Mouse (Mus musculus): ENCODE data around the gene Atp8b3. TPM values are rescaled to one million over a fixed set of nuclear protein-coding genes. Genes with fewer than 3 reads are reported as not detected.

Atp8b3 gene
- polyA plus RNA-seq, 1 experiment, result 0.11 TPM

GRCm38 (mm10) chr10:80535711-80536110 lies 3.2 kb downstream of the Atp8b3 start:
- DNase-seq, result no peak
- WGBS, result 28% methylated on average over 13 of the region's 13 CpGs
- no peaks in the 10 kb centered on the region; the same call in 1 of the 2 replicates for H3K4me1 ChIP-seq (ENCODE audit: control insufficient read depth, insufficient read depth, low read length)
- H3K4me3 ChIP-seq (replicated peaks; ENCODE audit: extremely low read depth, low read depth, low read length), result no peak overlapping the region
- TF ChIP-seq CTCF (IDR thresholded peaks at IDR 0.05; ENCODE audit: insufficient read depth, low read length) (no peak), POLR2A (IDR thresholded peaks at IDR 0.05; ENCODE audit: borderline replicate concordance, extremely low read depth, low read depth, low read length) (no peak)

- WGBS, result 9% methylated on average over 14 of the region's 14 CpGs
These were observed 3.9 kb downstream of the Atp8b3 start for GRCm38 (mm10) chr10:80535071-80535470.

GRCm38 (mm10) chr10:80533704-80534103 lies 5.2 kb downstream of the Atp8b3 start:
- no peak for DNase-seq
- Histone ChIP-seq H3K4me3 (replicated peaks; ENCODE audit: extremely low read depth, low read depth, low read length) (no peak overlapping the region), H3K4me1 (ENCODE audit: control insufficient read depth, insufficient read depth, low read length) (no peaks in the 10 kb centered on the region; the same call in 1 of the 2 replicates)
- 15% methylated on average over 7 of the region's 7 CpGs for WGBS
- TF ChIP-seq POLR2A (IDR thresholded peaks at IDR 0.05; ENCODE audit: borderline replicate concordance, extremely low read depth, low read depth, low read length) (no peak), CTCF (IDR thresholded peaks at IDR 0.05; ENCODE audit: insufficient read depth, low read length) (no peak)

More at GRCm38 (mm10) chr10:80535071-80535470, 3.9 kb downstream of the Atp8b3 start:
- Histone ChIP-seq H3K4me3 (replicated peaks; ENCODE audit: extremely low read depth, low read depth, low read length) (no peak overlapping the region), H3K4me1 (ENCODE audit: control insufficient read depth, insufficient read depth, low read length) (no peaks in the 10 kb centered on the region; the same call in 1 of the 2 replicates)
- DNase-seq, result no peak
- TF ChIP-seq POLR2A (IDR thresholded peaks at IDR 0.05; ENCODE audit: borderline replicate concordance, extremely low read depth, low read depth, low read length) (no peak), CTCF (IDR thresholded peaks at IDR 0.05; ENCODE audit: insufficient read depth, low read length) (no peak)

- Histone ChIP-seq H3K4me3 (replicated peaks; ENCODE audit: extremely low read depth, low read depth, low read length) (no peak overlapping the region), H3K4me1 (ENCODE audit: control insufficient read depth, insufficient read depth, low read length) (no peaks in the 10 kb centered on the region)
- 76% methylated on average over 11 of the region's 11 CpGs for WGBS
- no peak for DNase-seq
- TF ChIP-seq CTCF (IDR thresholded peaks at IDR 0.05; ENCODE audit: insufficient read depth, low read length), result no peak
These were observed 6.1 kb downstream of the Atp8b3 start for GRCm38 (mm10) chr10:80532783-80533182.

DNA sequence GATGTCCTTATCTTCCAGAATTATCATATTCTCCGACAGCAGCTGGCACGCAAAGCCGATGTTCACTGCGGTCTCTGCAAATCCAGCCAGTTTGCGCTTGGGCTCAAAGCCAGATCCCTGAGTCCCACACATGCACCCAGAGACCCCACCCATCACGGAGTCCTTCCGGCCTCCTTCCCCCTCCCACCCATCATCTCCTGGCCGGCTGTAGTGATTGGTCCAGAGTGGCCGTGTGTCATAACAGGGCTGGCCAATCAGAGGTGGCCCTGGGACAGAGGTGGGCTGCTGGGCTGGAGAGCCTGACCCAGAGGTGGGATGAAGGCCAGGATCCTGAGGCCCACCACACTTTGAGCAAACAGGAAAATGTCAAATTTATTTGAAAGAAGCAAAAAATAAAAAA lies 12.8 kb downstream of the Atp8b3 start:
- Histone ChIP-seq H3K4me1 (ENCODE audit: control insufficient read depth, insufficient read depth, low read length) (no peaks in the 10 kb centered on the region), H3K4me3 (replicated peaks; ENCODE audit: extremely low read depth, low read depth, low read length) (no peak overlapping the region)
- 26% methylated on average over 9 of the region's 9 CpGs for WGBS
- no peak for DNase-seq
- TF ChIP-seq CTCF (IDR thresholded peaks at IDR 0.05; ENCODE audit: insufficient read depth, low read length) (no peak), POLR2A (IDR thresholded peaks at IDR 0.05; ENCODE audit: borderline replicate concordance, extremely low read depth, low read depth, low read length) (no peak)

DNA sequence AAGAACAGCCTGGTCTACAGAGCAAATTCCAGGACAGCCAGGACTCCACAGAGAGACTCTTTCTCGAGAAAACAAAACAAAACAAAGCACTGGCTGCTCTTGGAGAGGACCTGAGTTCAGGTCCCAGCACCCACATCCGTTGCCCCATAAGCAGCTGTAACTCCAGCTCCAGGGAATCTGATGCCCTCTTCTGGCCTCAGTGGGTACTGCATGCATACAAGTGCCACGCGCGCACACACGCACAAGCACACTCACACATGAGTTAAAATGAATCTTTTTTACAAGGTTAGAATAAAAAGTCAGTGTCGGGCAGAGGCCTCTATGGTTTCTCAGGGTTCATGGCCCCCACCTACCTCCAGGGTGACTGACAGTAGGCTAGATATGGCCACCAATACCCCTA lies 15.6 kb downstream of the Atp8b3 start:
- H3K4me1 ChIP-seq (ENCODE audit: control insufficient read depth, insufficient read depth, low read length), result no peaks in the 10 kb centered on the region
- H3K4me3 ChIP-seq (replicated peaks; ENCODE audit: extremely low read depth, low read depth, low read length), result no peak overlapping the region
- 93% methylated on average over 7 of the region's 7 CpGs for WGBS
- TF ChIP-seq CTCF (IDR thresholded peaks at IDR 0.05; ENCODE audit: insufficient read depth, low read length) (0 out of 2 replicates have a peak, but pooled peaks have one; percentile 19), POLR2A (IDR thresholded peaks at IDR 0.05; ENCODE audit: borderline replicate concordance, extremely low read depth, low read depth, low read length) (no peak)
- no peak for DNase-seq

GRCm38 (mm10) chr10:80519287-80519686 lies 19.6 kb downstream of the Atp8b3 start:
- TF ChIP-seq CTCF (IDR thresholded peaks at IDR 0.05; ENCODE audit: insufficient read depth, low read length), result no peak
- no peak for TF ChIP-seq POLR2A (IDR thresholded peaks at IDR 0.05; ENCODE audit: borderline replicate concordance, extremely low read depth, low read depth, low read length)
- Histone ChIP-seq H3K4me1 (ENCODE audit: control insufficient read depth, insufficient read depth, low read length) (no peaks in the 10 kb centered on the region), H3K4me3 (replicated peaks; ENCODE audit: extremely low read depth, low read depth, low read length) (no peak overlapping the region)
- WGBS, result 73% methylated on average over 2 of the region's 2 CpGs
- DNase-seq, result no peak

DNA sequence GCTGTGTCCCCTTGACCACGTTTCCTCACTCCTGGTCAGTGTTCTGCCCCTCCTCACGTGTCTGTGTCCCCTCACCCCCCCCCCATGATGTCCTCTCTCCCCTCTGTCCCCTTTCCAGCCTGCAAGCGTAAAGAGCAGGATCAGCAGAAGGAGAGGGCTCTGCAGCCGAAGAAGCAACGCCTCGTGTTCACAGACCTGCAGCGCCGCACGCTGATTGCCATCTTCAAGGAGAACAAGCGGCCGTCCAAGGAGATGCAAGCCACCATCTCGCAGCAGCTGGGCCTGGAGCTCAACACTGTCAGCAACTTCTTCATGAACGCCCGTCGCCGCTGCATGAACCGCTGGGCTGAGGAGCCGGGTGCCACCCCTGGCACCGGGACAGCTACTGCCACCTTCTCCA lies 25.2 kb downstream of the Atp8b3 start:
- WGBS, result 10% methylated on average over 19 of the region's 19 CpGs
- no peaks in the 10 kb centered on the region for H3K4me1 ChIP-seq (ENCODE audit: control insufficient read depth, insufficient read depth, low read length)
- TF ChIP-seq POLR2A (IDR thresholded peaks at IDR 0.05; ENCODE audit: borderline replicate concordance, extremely low read depth, low read depth, low read length) (no peak), CTCF (IDR thresholded peaks at IDR 0.05; ENCODE audit: insufficient read depth, low read length) (no peak)
- DNase-seq, result no peak
- no peak overlapping the region for H3K4me3 ChIP-seq (replicated peaks; ENCODE audit: extremely low read depth, low read depth, low read length)

DNA sequence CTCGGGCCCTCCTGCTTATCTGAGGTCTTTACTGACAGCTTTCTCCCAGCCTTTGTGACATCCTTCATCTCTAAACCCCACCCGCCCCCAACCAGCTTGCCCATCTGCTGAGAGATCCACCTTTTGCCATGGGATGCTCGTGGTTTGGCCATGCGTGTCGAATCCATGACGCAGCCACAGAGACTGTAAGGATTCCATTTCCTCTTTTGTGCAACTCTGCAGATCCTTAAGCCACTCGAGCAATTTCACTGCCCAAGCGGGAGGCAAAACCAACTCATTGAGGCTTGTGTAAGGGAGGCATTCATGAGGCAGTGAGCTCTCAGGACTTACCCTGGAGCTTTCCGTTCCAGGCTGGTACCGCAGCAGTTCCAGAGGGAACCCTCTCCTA lies 28.7 kb downstream of the Atp8b3 start:
- DNase-seq, result no peak
- H3K4me3 ChIP-seq (replicated peaks; ENCODE audit: extremely low read depth, low read depth, low read length), result no peak overlapping the region
- TF ChIP-seq POLR2A (IDR thresholded peaks at IDR 0.05; ENCODE audit: borderline replicate concordance, extremely low read depth, low read depth, low read length) (no peak), CTCF (IDR thresholded peaks at IDR 0.05; ENCODE audit: insufficient read depth, low read length) (no peak)
- H3K4me1 ChIP-seq (ENCODE audit: control insufficient read depth, insufficient read depth, low read length), result no peaks in the 10 kb centered on the region
- 43% methylated on average over 10 of the region's 10 CpGs for WGBS

GRCm38 (mm10) chr10:80509412-80510272 lies 29.3 kb downstream of the Atp8b3 start:
- WGBS, result 4% methylated on average over 20 of the region's 20 CpGs

More at GRCm38 (mm10) chr10:80509412-80510272, 29.3 kb downstream of the Atp8b3 start:
- peak; percentile 96 for TF ChIP-seq CTCF (IDR thresholded peaks at IDR 0.05; ENCODE audit: insufficient read depth, low read length)
- no peak for TF ChIP-seq POLR2A (IDR thresholded peaks at IDR 0.05; ENCODE audit: borderline replicate concordance, extremely low read depth, low read depth, low read length)
- H3K4me1 ChIP-seq (ENCODE audit: control insufficient read depth, insufficient read depth, low read length), result no peaks in the 10 kb centered on the region
- DNase-seq, result peak; percentile 83
- H3K4me3 ChIP-seq (replicated peaks; ENCODE audit: extremely low read depth, low read depth, low read length), result peak overlapping the region; percentile 42

Data from lung, adult 2 months (tissue).